Mouse (Mus musculus) layer of hippocampus, postnatal 36 days (tissue): ENCODE results near the gene Zfp185. TPM values are rescaled to one million over a fixed set of nuclear protein-coding genes. Genes with fewer than 3 reads are reported as not detected.
"Not testable (repeated sequence)": the region's sequence is repeated elsewhere in the genome, so short reads cannot be mapped to it uniquely, and the experiment has no call there.

Experiments
- DNase-seq, 2 experiments: peaks; one replicate each; pipeline ENCODE4 v3.0.0; 2022
- microRNA-seq, 2 experiments: library from miRNA; unstranded; fragments of <30 nt; microRNA quantifications; one replicate each; pipeline ENCODE4 v1.2.0; 2021
- total RNA-seq, 2 experiments: library from RNA; stranded (reverse); gene quantifications; 2 replicates each; pipeline ENCODE4 v1.2.3; 2021

Zfp185 gene
- total RNA-seq, 2 experiments from 2014 or later: 0.91 to 1.0 TPM

- no peak for DNase-seq
These were observed 75.2 kb downstream of the Zfp185 start for GRCm38 (mm10) chrX:73062323-73062722.

- peak; percentile 15 to 33 for DNase-seq
These were observed 76.6 kb downstream of the Zfp185 start for GRCm38 (mm10) chrX:73063512-73064414.

- no peak for DNase-seq
These were observed 77.3 kb downstream of the Zfp185 start, which contains the start of gene Pnma3 for GRCm38 (mm10) chrX:73064415-73064793. Gene Pnma3 (plus strand): TSS chrX:73064787.

- not testable (repeated sequence) for DNase-seq
These were observed 79.7 kb downstream of the Zfp185 start for GRCm38 (mm10) chrX:73066765-73067312.

Small RNA genes lying within 50 kb of the gene (microRNA-seq; reads per million reads assigned to microRNA genes)
- 0 reads per million in 2 experiments for gene Mir2137

Other genes starting within 250 kb of the Zfp185 start
- under 1 TPM; 0.18 to 0.35 TPM for gene Gabrq, start 162.2 kb upstream of the Zfp185 start, total RNA-seq
- 10 to 100 TPM; 47.8 to 52.0 TPM for gene Cetn2, start 68.9 kb upstream of the Zfp185 start, total RNA-seq
- gene Nsdhl, start 68.8 kb upstream of the Zfp185 start, total RNA-seq: 10 to 100 TPM; 23.3 to 23.7 TPM
- under 1 TPM; 0.25 to 0.38 TPM for gene Pnma5, start 49.8 kb downstream of the Zfp185 start, total RNA-seq
- gene Pnma3, start 77.4 kb downstream of the Zfp185 start, total RNA-seq: 10 to 100 TPM; 19.4 to 20.1 TPM
- gene Xlr4a, start 95.1 kb downstream of the Zfp185 start, total RNA-seq: 1 to 10 TPM in 1 of 2 experiments, not detected in 1; 1.6 TPM
- 1 to 10 TPM; 2.2 to 2.7 TPM for gene Xlr3a, start 109.8 kb downstream of the Zfp185 start, total RNA-seq
- gene Gm14685, start 129.7 kb downstream of the Zfp185 start, total RNA-seq: 1 to 10 TPM; 2.4 to 2.7 TPM
- gene Xlr5b, start 161.5 kb downstream of the Zfp185 start, total RNA-seq: not detected
- 1 to 10 TPM; 1.6 to 2.7 TPM for gene DXBay18, start 162.1 kb downstream of the Zfp185 start, total RNA-seq
- gene Spin2d, start 189.7 kb downstream of the Zfp185 start, total RNA-seq: not detected
- 10 to 100 TPM in 1 of 2 experiments, 1 to 10 TPM in 1; 4.1 to 14.2 TPM for gene Xlr3b, start 204.9 kb downstream of the Zfp185 start, total RNA-seq
- 1 to 10 TPM in 1 of 2 experiments, under 1 TPM in 1; 0.37 to 4.8 TPM for gene Xlr4b, start 227.0 kb downstream of the Zfp185 start, total RNA-seq
- gene F8a, start 241.0 kb downstream of the Zfp185 start, total RNA-seq: 10 to 100 TPM; 15.2 to 15.6 TPM